Mouse (Mus musculus): ENCODE results near the gene Cdk12. TPM values are rescaled to one million over a fixed set of nuclear protein-coding genes. Genes with fewer than 3 reads are reported as not detected.
"Not testable (repeated sequence)": the region's sequence is repeated elsewhere in the genome, so short reads cannot be mapped to it uniquely, and the experiment has no call there.

Cdk12 gene
- polyA plus RNA-seq, 1 experiment from 2014 or later = 7.7 TPM

DNA sequence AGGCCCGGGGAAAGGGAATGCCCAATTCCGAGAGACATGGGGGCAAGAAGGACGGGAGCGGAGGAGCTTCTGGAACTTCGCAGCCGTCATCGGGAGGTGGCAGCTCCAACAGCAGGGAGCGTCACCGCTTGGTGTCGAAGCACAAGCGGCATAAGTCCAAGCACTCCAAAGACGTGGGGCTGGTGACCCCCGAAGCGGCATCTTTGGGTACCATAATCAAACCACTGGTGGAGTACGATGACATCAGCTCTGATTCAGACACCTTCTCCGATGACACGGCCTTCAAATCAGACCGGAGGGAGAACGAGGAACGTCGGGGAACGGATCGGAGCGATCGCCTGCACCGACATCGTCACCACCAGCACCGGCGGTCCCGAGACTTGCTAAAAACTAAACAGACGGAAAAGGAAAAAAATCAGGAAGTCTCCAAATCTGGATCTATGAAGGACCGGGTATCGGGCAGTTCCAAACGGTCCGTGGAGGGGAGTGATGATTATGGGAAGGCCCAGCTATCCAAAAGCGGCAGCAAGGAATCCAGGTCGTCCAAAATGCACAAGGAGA lies 572 bp downstream of the Cdk12 start:
- no peaks in the 10 kb centered on the region for H3K9me3 ChIP-seq (replicated peaks; ENCODE audit: control insufficient read depth, low read length)

GRCm38 (mm10) chr11:98203931-98204421 lies 1.1 kb downstream of the Cdk12 start:
- Histone ChIP-seq H3K4me2 (ENCODE audit: low read depth, low read length) (peak overlapping the region; percentile 85), H3K9ac (ENCODE audit: low read length) (peak overlapping the region; percentile 99), H3K27ac (ENCODE audit: low read length) (peak overlapping the region; percentile 100; the same call in 1 of the 2 replicates), H3K4me3 (replicated peaks; ENCODE audit: low read length) (peak overlapping the region; percentile 85), H3K4me1 (ENCODE audit: control insufficient read depth, insufficient read depth, low read length) (peaks cover 11% of the 10 kb centered on the region), H3K27me3 (ENCODE audit: control insufficient read depth, insufficient read depth, low read length) (no peaks in the 10 kb centered on the region), H3K9me3 (replicated peaks; ENCODE audit: control insufficient read depth, low read length) (no peaks in the 10 kb centered on the region), H3K36me3 (ENCODE audit: control insufficient read depth, insufficient read depth, low read length) (0 out of 2 replicates have a peak, but pooled peaks cover 3% of the 10 kb centered on the region)
- WGBS = under 1% methylated on average over 16 of the region's 16 CpGs
- ATAC-seq (ENCODE audit: insufficient read depth, low FRiP score) = no peak

More for the DNA sequence above, 572 bp downstream of the Cdk12 start:
- Histone ChIP-seq H3K4me3 (replicated peaks; ENCODE audit: low read length) (peak overlapping the region; percentile 85), H3K27me3 (ENCODE audit: control insufficient read depth, insufficient read depth, low read length) (no peaks in the 10 kb centered on the region), H3K4me1 (ENCODE audit: control insufficient read depth, insufficient read depth, low read length) (peaks cover 11% of the 10 kb centered on the region), H3K9ac (ENCODE audit: low read length) (peak overlapping the region; percentile 99), H3K27ac (ENCODE audit: low read length) (peak overlapping the region; percentile 100), H3K4me2 (ENCODE audit: low read depth, low read length) (peak overlapping the region; percentile 85), H3K36me3 (ENCODE audit: control insufficient read depth, insufficient read depth, low read length) (0 out of 2 replicates have a peak, but pooled peaks cover 3% of the 10 kb centered on the region)
- no peak for ATAC-seq (ENCODE audit: insufficient read depth, low FRiP score)
- WGBS = under 1% methylated on average over 37 of the region's 37 CpGs

DNA sequence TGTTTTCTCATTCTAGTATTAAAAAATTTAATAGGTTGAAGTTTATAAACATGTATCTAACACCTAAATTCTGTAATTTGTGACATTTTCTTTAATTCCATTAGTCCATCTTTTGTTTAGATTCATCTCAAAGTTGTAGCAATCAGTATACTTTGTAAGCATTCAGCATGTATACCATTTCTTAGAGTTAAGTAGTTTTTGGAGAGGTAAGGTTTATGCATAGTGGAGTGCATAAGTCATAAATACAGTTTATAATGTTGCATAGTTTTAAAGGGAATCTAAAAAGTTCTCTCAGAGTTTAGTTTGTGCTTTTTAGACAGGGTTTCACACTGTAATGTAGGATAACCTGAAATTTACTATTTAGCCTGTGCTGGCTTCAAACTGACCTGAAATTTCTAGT lies 2.6 kb downstream of the Cdk12 start:
- Histone ChIP-seq H3K9ac (ENCODE audit: low read length) (no peak overlapping the region), H3K27me3 (ENCODE audit: control insufficient read depth, insufficient read depth, low read length) (no peaks in the 10 kb centered on the region), H3K27ac (ENCODE audit: low read length) (no peak overlapping the region), H3K36me3 (ENCODE audit: control insufficient read depth, insufficient read depth, low read length) (peaks cover 5% of the 10 kb centered on the region; the same call in 1 of the 2 replicates), H3K4me2 (ENCODE audit: low read depth, low read length) (peak overlapping the region; percentile 46), H3K9me3 (replicated peaks; ENCODE audit: control insufficient read depth, low read length) (no peaks in the 10 kb centered on the region), H3K4me3 (replicated peaks; ENCODE audit: low read length) (no peak overlapping the region), H3K4me1 (ENCODE audit: control insufficient read depth, insufficient read depth, low read length) (peaks cover 11% of the 10 kb centered on the region)
- ATAC-seq (ENCODE audit: insufficient read depth, low FRiP score) = no peak

GRCm38 (mm10) chr11:98206281-98206680 lies 3.4 kb downstream of the Cdk12 start:
- Histone ChIP-seq H3K4me3 (replicated peaks; ENCODE audit: low read length) (peak overlapping the region; percentile 2; the same call in 1 of the 2 replicates), H3K4me2 (ENCODE audit: low read depth, low read length) (peak overlapping the region; percentile 46), H3K4me1 (ENCODE audit: control insufficient read depth, insufficient read depth, low read length) (peaks cover 11% of the 10 kb centered on the region)
- 68% methylated on average over 3 of the region's 3 CpGs for WGBS
- not testable (repeated sequence) for H3K27me3 ChIP-seq (ENCODE audit: control insufficient read depth, insufficient read depth, low read length); H3K9me3 ChIP-seq (replicated peaks; ENCODE audit: control insufficient read depth, low read length); H3K36me3 ChIP-seq (ENCODE audit: control insufficient read depth, insufficient read depth, low read length); ATAC-seq (ENCODE audit: insufficient read depth, low FRiP score); H3K27ac ChIP-seq (ENCODE audit: low read length); H3K9ac ChIP-seq (ENCODE audit: low read length)

GRCm38 (mm10) chr11:98209661-98210060 lies 6.8 kb downstream of the Cdk12 start:
- not testable (repeated sequence) for H3K9ac ChIP-seq (ENCODE audit: low read length); H3K4me3 ChIP-seq (replicated peaks; ENCODE audit: low read length)
- WGBS = 86% methylated on average over 4 of the region's 5 CpGs

DNA sequence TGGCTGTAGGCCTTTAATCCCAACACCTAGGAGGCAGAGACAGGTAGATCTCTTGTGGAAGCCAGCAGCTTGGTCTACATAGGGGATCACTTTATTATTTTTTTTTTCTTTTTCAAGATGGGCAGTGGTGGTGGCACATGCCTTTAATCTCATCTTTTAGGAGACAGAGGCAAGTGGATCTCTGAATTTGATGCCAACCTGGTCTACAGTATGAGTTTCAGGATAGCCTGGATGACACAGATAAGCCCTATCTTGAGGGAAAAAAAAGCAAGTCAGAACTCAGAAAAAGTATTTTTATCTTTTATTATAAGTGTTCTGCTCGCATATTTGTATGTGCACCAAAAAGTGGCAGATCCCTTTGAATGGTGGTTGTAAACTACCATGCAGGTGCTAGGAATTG lies 10.5 kb downstream of the Cdk12 start:
- Histone ChIP-seq H3K4me3 (replicated peaks; ENCODE audit: low read length) (no peak overlapping the region), H3K4me1 (ENCODE audit: control insufficient read depth, insufficient read depth, low read length) (no peaks in the 10 kb centered on the region), H3K4me2 (ENCODE audit: low read depth, low read length) (no peak overlapping the region), H3K9me3 (replicated peaks; ENCODE audit: control insufficient read depth, low read length) (no peaks in the 10 kb centered on the region), H3K27ac (ENCODE audit: low read length) (no peak overlapping the region), H3K9ac (ENCODE audit: low read length) (no peak overlapping the region), H3K27me3 (ENCODE audit: control insufficient read depth, insufficient read depth, low read length) (no peaks in the 10 kb centered on the region), H3K36me3 (ENCODE audit: control insufficient read depth, insufficient read depth, low read length) (peaks cover 3% of the 10 kb centered on the region)
- ATAC-seq (ENCODE audit: insufficient read depth, low FRiP score) = no peak
- 81% methylated on average over 1 of the region's 1 CpGs for WGBS

More at GRCm38 (mm10) chr11:98209661-98210060, 6.8 kb downstream of the Cdk12 start:
- not testable (repeated sequence) for H3K27ac ChIP-seq (ENCODE audit: low read length); H3K36me3 ChIP-seq (ENCODE audit: control insufficient read depth, insufficient read depth, low read length); H3K4me1 ChIP-seq (ENCODE audit: control insufficient read depth, insufficient read depth, low read length); ATAC-seq (ENCODE audit: insufficient read depth, low FRiP score); H3K27me3 ChIP-seq (ENCODE audit: control insufficient read depth, insufficient read depth, low read length); H3K9me3 ChIP-seq (replicated peaks; ENCODE audit: control insufficient read depth, low read length); H3K4me2 ChIP-seq (ENCODE audit: low read depth, low read length)

DNA sequence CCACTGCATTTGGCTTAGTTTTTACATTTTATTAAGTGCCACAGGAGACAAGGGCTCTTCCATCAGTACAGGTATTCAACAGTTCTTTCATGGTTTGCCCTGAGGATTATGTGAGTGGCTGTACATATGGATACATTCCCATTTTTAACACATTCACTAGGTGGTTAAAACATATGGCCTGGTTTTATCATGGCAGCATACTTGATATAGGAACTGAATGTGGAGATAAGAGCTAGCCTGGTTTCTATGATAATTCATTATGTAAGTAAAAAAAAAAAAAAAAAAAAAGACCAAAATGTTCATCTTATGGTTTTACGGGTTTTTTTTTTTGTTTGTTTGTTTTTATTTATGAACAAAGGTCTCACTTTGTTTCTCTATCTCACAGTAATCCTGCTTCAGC lies 23.5 kb downstream of the Cdk12 start:
- H3K27ac ChIP-seq (ENCODE audit: low read length) = no peak overlapping the region
- 89% methylated on average over 1 of the region's 1 CpGs for WGBS
- H3K4me2 ChIP-seq (ENCODE audit: low read depth, low read length) = no peak overlapping the region
- H3K36me3 ChIP-seq (ENCODE audit: control insufficient read depth, insufficient read depth, low read length) = peaks cover 22% of the 10 kb centered on the region
- H3K4me1 ChIP-seq (ENCODE audit: control insufficient read depth, insufficient read depth, low read length) = no peaks in the 10 kb centered on the region
- ATAC-seq (ENCODE audit: insufficient read depth, low FRiP score) = no peak
- H3K9me3 ChIP-seq (replicated peaks; ENCODE audit: control insufficient read depth, low read length) = no peaks in the 10 kb centered on the region
- H3K27me3 ChIP-seq (ENCODE audit: control insufficient read depth, insufficient read depth, low read length) = no peaks in the 10 kb centered on the region
- H3K9ac ChIP-seq (ENCODE audit: low read length) = no peak overlapping the region
- no peak overlapping the region for H3K4me3 ChIP-seq (replicated peaks; ENCODE audit: low read length)

DNA sequence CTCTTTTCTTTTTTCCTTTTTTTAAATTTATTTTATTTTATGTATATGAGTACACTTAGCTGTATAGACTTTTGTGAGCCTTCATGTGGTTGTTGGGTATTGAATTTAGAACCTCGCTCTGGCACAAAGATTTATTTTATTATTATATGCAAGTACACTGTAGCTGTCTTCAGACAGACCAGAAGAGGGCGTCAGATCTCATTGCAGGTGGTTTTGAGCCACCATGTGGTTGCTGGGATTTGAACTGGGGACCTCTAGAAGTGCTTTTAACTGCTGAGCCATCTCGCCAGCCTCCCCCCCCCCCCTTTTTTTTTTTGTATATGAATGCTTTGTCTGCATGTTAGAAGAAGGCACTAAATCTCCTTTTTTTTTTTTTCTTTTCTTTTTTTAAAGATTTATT lies 35.6 kb downstream of the Cdk12 start:
- H3K4me3 ChIP-seq (replicated peaks; ENCODE audit: low read length) = no peak overlapping the region
- no peaks in the 10 kb centered on the region for H3K9me3 ChIP-seq (replicated peaks; ENCODE audit: control insufficient read depth, low read length)
- no peaks in the 10 kb centered on the region for H3K27me3 ChIP-seq (ENCODE audit: control insufficient read depth, insufficient read depth, low read length)
- H3K27ac ChIP-seq (ENCODE audit: low read length) = no peak overlapping the region
- H3K9ac ChIP-seq (ENCODE audit: low read length) = no peak overlapping the region
- H3K36me3 ChIP-seq (ENCODE audit: control insufficient read depth, insufficient read depth, low read length) = peaks cover 31% of the 10 kb centered on the region
- WGBS = 70% methylated on average over 3 of the region's 3 CpGs
- no peak for ATAC-seq (ENCODE audit: insufficient read depth, low FRiP score)
- H3K4me1 ChIP-seq (ENCODE audit: control insufficient read depth, insufficient read depth, low read length) = no peaks in the 10 kb centered on the region
- no peak overlapping the region for H3K4me2 ChIP-seq (ENCODE audit: low read depth, low read length)

- Histone ChIP-seq H3K27ac (ENCODE audit: low read length) (no peak overlapping the region), H3K36me3 (ENCODE audit: control insufficient read depth, insufficient read depth, low read length) (peaks cover 31% of the 10 kb centered on the region), H3K4me1 (ENCODE audit: control insufficient read depth, insufficient read depth, low read length) (no peaks in the 10 kb centered on the region), H3K27me3 (ENCODE audit: control insufficient read depth, insufficient read depth, low read length) (no peaks in the 10 kb centered on the region), H3K4me3 (replicated peaks; ENCODE audit: low read length) (no peak overlapping the region), H3K4me2 (ENCODE audit: low read depth, low read length) (no peak overlapping the region), H3K9me3 (replicated peaks; ENCODE audit: control insufficient read depth, low read length) (no peaks in the 10 kb centered on the region), H3K9ac (ENCODE audit: low read length) (no peak overlapping the region)
- 78% methylated on average over 3 of the region's 3 CpGs for WGBS
- no peak for ATAC-seq (ENCODE audit: insufficient read depth, low FRiP score)
Measured at GRCm38 (mm10) chr11:98238995-98239394, 36.1 kb downstream of the Cdk12 start.

All from stomach, embryonic 16.5 days (tissue).